Mouse (Mus musculus) cerebellum, postnatal 25 days (tissue): ENCODE measurements at regions not wholly inside any gene's neighbourhood (a gene's known extent, or its start where the extent isn't known, plus 50 kb on each side); places are given as distances from the start of the nearest gene placed in this dataset.

Experiments
- DNase-seq, 2 experiments: peaks; one replicate each; pipeline ENCODE4 v3.0.0; 2021; ENCODE audit warnings: mixed read lengths in 2 of 2

GRCm38 (mm10) chr8:79828763-79829542, 117.3 kb downstream of the Anapc10 start:
- no peak for DNase-seq

- no peak for DNase-seq
Observed at GRCm38 (mm10) chr8:79829543-79829890, 117.9 kb downstream of the Anapc10 start.

- no peak for DNase-seq
Observed at GRCm38 (mm10) chr8:79829941-79830633, 118.5 kb downstream of the Anapc10 start.

GRCm38 (mm10) chr8:79838961-79839360, 127.3 kb downstream of the Anapc10 start:
- DNase-seq = no peak

GRCm38 (mm10) chr8:79849982-79850514, 138.4 kb downstream of the Anapc10 start:
- peak; percentile 18 to 21 for DNase-seq

- peak in 1 of 2 experiments; percentile 6 for DNase-seq
Observed at GRCm38 (mm10) chr8:79850519-79850918, 138.9 kb downstream of the Anapc10 start.

GRCm38 (mm10) chr8:79872416-79873077, 160.9 kb downstream of the Anapc10 start:
- DNase-seq = no peak

GRCm38 (mm10) chr8:79907971-79908370, 149.8 kb downstream of the Hhip start:
- DNase-seq = no peak
